Mouse (Mus musculus) E14TG2a.4 (cell line): Measurements from ENCODE around the gene Gjb6.
A peak's percentile ranks its signal among the peaks of the same experiment; 100 is the strongest.

Experiments used
- H3K27me3 ChIP-seq: 2 replicates; pipeline ENCODE4 v1.6.1; 2014; ENCODE audit warnings: low read length, control low read depth; ENCODE audit not compliant: insufficient read depth
- H3K36me3 ChIP-seq: 2 replicates; pipeline ENCODE4 v1.6.1; 2014; ENCODE audit warnings: low read length, control low read depth; ENCODE audit not compliant: insufficient read depth
- H3K4me1 ChIP-seq: replicated peaks from 2 replicates; pipeline ENCODE4 v1.6.1; 2014; ENCODE audit warnings: low read depth, low read length, control low read depth
- H3K4me3 ChIP-seq: replicated peaks from 2 replicates; pipeline ENCODE4 v1.5.1; 2014; ENCODE audit warnings: mild to moderate bottlenecking, low read length
- H3K9me3 ChIP-seq: 2 replicates; pipeline ENCODE4 v1.6.1; 2014; ENCODE audit warnings: low read length, control low read depth
- CTCF ChIP-seq: conservative IDR thresholded peaks from 2 replicates; pipeline ENCODE4 v1.5.1; 2014; ENCODE audit warnings: low read length
- NANOG ChIP-seq: IDR thresholded peaks from 2 replicates; pipeline ENCODE4 v1.6.1; 2014; ENCODE audit warnings: borderline replicate concordance, low read length, mixed read lengths
- POU5F1 ChIP-seq: IDR thresholded peaks from 2 replicates; pipeline ENCODE4 v1.6.1; 2014; ENCODE audit warnings: low read length, borderline replicate concordance

The Gjb6 gene

GRCm38 (mm10) chr14:57095855-57096254, 37.6 kb downstream of the Gjb6 start:
- Histone ChIP-seq H3K9me3 (no peaks in the 10 kb centered on the region), H3K4me3 (no peak overlapping the region), H3K4me1 (peaks cover 4% of the 10 kb centered on the region; the same call in 1 of the 2 replicates), H3K36me3 (no peaks in the 10 kb centered on the region), H3K27me3 (peaks cover 23% of the 10 kb centered on the region)
- no peak for TF ChIP-seq CTCF

GRCm38 (mm10) chr14:57093029-57093428, 40.4 kb downstream of the Gjb6 start:
- H3K27me3 ChIP-seq = peaks cover 10% of the 10 kb centered on the region
- no peaks in the 10 kb centered on the region for H3K36me3 ChIP-seq
- no peaks in the 10 kb centered on the region for H3K9me3 ChIP-seq
- H3K4me1 ChIP-seq = peaks cover 4% of the 10 kb centered on the region; the same call in 1 of the 2 replicates
- no peak for TF ChIP-seq POU5F1
- peak; percentile 62 for TF ChIP-seq CTCF
- H3K4me3 ChIP-seq = no peak overlapping the region

- H3K4me3 ChIP-seq = no peak overlapping the region
- no peaks in the 10 kb centered on the region for H3K9me3 ChIP-seq
- no peak for TF ChIP-seq NANOG
- no peak for TF ChIP-seq CTCF
- no peak for TF ChIP-seq POU5F1
- peaks cover 6% of the 10 kb centered on the region for H3K27me3 ChIP-seq
- H3K4me1 ChIP-seq = peaks cover 4% of the 10 kb centered on the region; the same call in 1 of the 2 replicates
- H3K36me3 ChIP-seq = no peaks in the 10 kb centered on the region
Measured at GRCm38 (mm10) chr14:57090001-57090400, 43.4 kb downstream of the Gjb6 start.

GRCm38 (mm10) chr14:57089107-57089506, 44.3 kb downstream of the Gjb6 start:
- H3K9me3 ChIP-seq = no peaks in the 10 kb centered on the region
- H3K4me3 ChIP-seq = no peak overlapping the region
- peaks cover 4% of the 10 kb centered on the region; the same call in 1 of the 2 replicates for H3K4me1 ChIP-seq
- no peaks in the 10 kb centered on the region for H3K36me3 ChIP-seq
- TF ChIP-seq CTCF (no peak), NANOG (no peak), POU5F1 (no peak)
- H3K27me3 ChIP-seq = peaks cover 5% of the 10 kb centered on the region; the same call in 1 of the 2 replicates

- H3K4me3 ChIP-seq = no peak overlapping the region
- no peaks in the 10 kb centered on the region for H3K4me1 ChIP-seq
- H3K36me3 ChIP-seq = no peaks in the 10 kb centered on the region
- H3K27me3 ChIP-seq = peaks cover 5% of the 10 kb centered on the region; the same call in 1 of the 2 replicates
- H3K9me3 ChIP-seq = peaks cover 7% of the 10 kb centered on the region; the same call in 1 of the 2 replicates
- TF ChIP-seq NANOG (no peak), POU5F1 (no peak), CTCF (no peak)
Measured at GRCm38 (mm10) chr14:57084180-57084668, 49.2 kb downstream of the Gjb6 start.

- TF ChIP-seq POU5F1 (no peak), CTCF (no peak), NANOG (no peak)
- peaks cover 5% of the 10 kb centered on the region; the same call in 1 of the 2 replicates for H3K27me3 ChIP-seq
- peaks cover 7% of the 10 kb centered on the region; the same call in 1 of the 2 replicates for H3K9me3 ChIP-seq
Measured at GRCm38 (mm10) chr14:57082863-57083262, 50.5 kb downstream of the Gjb6 start.

GRCm38 (mm10) chr14:57075537-57075936, 57.9 kb downstream of the Gjb6 start:
- Histone ChIP-seq H3K4me3 (no peak overlapping the region), H3K27me3 (no peaks in the 10 kb centered on the region)
- no peak for TF ChIP-seq POU5F1
- no peak for TF ChIP-seq NANOG
- no peak for TF ChIP-seq CTCF

More at GRCm38 (mm10) chr14:57082863-57083262, 50.5 kb downstream of the Gjb6 start:
- Histone ChIP-seq H3K4me1 (no peaks in the 10 kb centered on the region), H3K36me3 (no peaks in the 10 kb centered on the region), H3K4me3 (no peak overlapping the region)

More at GRCm38 (mm10) chr14:57075537-57075936, 57.9 kb downstream of the Gjb6 start:
- peaks cover 6% of the 10 kb centered on the region; the same call in 1 of the 2 replicates for H3K9me3 ChIP-seq
- no peaks in the 10 kb centered on the region for H3K4me1 ChIP-seq
- no peaks in the 10 kb centered on the region for H3K36me3 ChIP-seq
